Mouse (Mus musculus) liver, postnatal 0 days (tissue): Measurements from ENCODE around the gene Mbd6.

ENCODE experiments used
- CTCF ChIP-seq: sonication (generic); IDR thresholded peaks from 2 replicates; pipeline ENCODE4 v1.5.1; 2016; ENCODE audit warnings: antibody characterized with exemption, low read depth
- EP300 ChIP-seq: IDR thresholded peaks from 2 replicates; pipeline ENCODE4 v1.6.1; 2016; ENCODE audit warnings: antibody characterized with exemption, low read depth, mild to moderate bottlenecking

- no peak for TF ChIP-seq CTCF
- TF ChIP-seq EP300, result no peak
Measured at GRCm38 (mm10) chr10:127287936-127288293, 903 bp downstream of the Mbd6 start.
